Mouse (Mus musculus): ENCODE data around the gene Fam131b. TPM values are rescaled to one million over a fixed set of nuclear protein-coding genes. Genes with fewer than 3 reads are reported as not detected.

Gene Fam131b
- polyA plus RNA-seq, 1 experiment from 2014 or later = 0.10 TPM

- 64% methylated on average over 5 of the region's 5 CpGs for WGBS
- ATAC-seq (ENCODE audit: low read depth) = no peak
These were observed 15.5 kb upstream of the Fam131b start for GRCm38 (mm10) chr6:42339981-42340380.

GRCm38 (mm10) chr6:42339189-42339588 is 14.7 kb upstream of the Fam131b start:
- Histone ChIP-seq H3K9ac (ENCODE audit: low read length) (no peak overlapping the region), H3K27ac (ENCODE audit: low read length) (no peak overlapping the region), H3K4me1 (replicated peaks; ENCODE audit: control insufficient read depth, insufficient read depth, low read length) (no peaks in the 10 kb centered on the region), H3K4me2 (ENCODE audit: low read depth, low read length) (no peak overlapping the region), H3K9me3 (ENCODE audit: control insufficient read depth, low read length) (no peaks in the 10 kb centered on the region), H3K27me3 (ENCODE audit: control insufficient read depth, insufficient read depth, low read depth, low read length) (no peaks in the 10 kb centered on the region), H3K36me3 (ENCODE audit: control insufficient read depth, insufficient read depth, low read length) (no peaks in the 10 kb centered on the region), H3K4me3 (ENCODE audit: low read length) (no peak overlapping the region)
- 70% methylated on average over 2 of the region's 2 CpGs for WGBS
- ATAC-seq (ENCODE audit: low read depth) = no peak

More at GRCm38 (mm10) chr6:42339981-42340380, 15.5 kb upstream of the Fam131b start:
- Histone ChIP-seq H3K27ac (ENCODE audit: low read length) (no peak overlapping the region), H3K9ac (ENCODE audit: low read length) (no peak overlapping the region), H3K4me2 (ENCODE audit: low read depth, low read length) (no peak overlapping the region), H3K4me3 (ENCODE audit: low read length) (no peak overlapping the region), H3K9me3 (ENCODE audit: control insufficient read depth, low read length) (no peaks in the 10 kb centered on the region), H3K36me3 (ENCODE audit: control insufficient read depth, insufficient read depth, low read length) (no peaks in the 10 kb centered on the region), H3K27me3 (ENCODE audit: control insufficient read depth, insufficient read depth, low read depth, low read length) (no peaks in the 10 kb centered on the region), H3K4me1 (replicated peaks; ENCODE audit: control insufficient read depth, insufficient read depth, low read length) (no peaks in the 10 kb centered on the region)

- no peaks in the 10 kb centered on the region for H3K27me3 ChIP-seq (ENCODE audit: control insufficient read depth, insufficient read depth, low read depth, low read length)
- ATAC-seq (ENCODE audit: low read depth) = no peak
- H3K4me3 ChIP-seq (ENCODE audit: low read length) = no peak overlapping the region
- 86% methylated on average over 3 of the region's 3 CpGs for WGBS
- H3K4me1 ChIP-seq (replicated peaks; ENCODE audit: control insufficient read depth, insufficient read depth, low read length) = no peaks in the 10 kb centered on the region
- no peak overlapping the region for H3K9ac ChIP-seq (ENCODE audit: low read length)
- H3K4me2 ChIP-seq (ENCODE audit: low read depth, low read length) = no peak overlapping the region
- H3K27ac ChIP-seq (ENCODE audit: low read length) = no peak overlapping the region
- H3K36me3 ChIP-seq (ENCODE audit: control insufficient read depth, insufficient read depth, low read length) = no peaks in the 10 kb centered on the region
- no peaks in the 10 kb centered on the region for H3K9me3 ChIP-seq (ENCODE audit: control insufficient read depth, low read length)
These were observed 6.5 kb upstream of the Fam131b start for GRCm38 (mm10) chr6:42330946-42331345.

GRCm38 (mm10) chr6:42330216-42330615 is 5.8 kb upstream of the Fam131b start:
- H3K4me1 ChIP-seq (replicated peaks; ENCODE audit: control insufficient read depth, insufficient read depth, low read length) = no peaks in the 10 kb centered on the region
- H3K36me3 ChIP-seq (ENCODE audit: control insufficient read depth, insufficient read depth, low read length) = no peaks in the 10 kb centered on the region
- H3K4me2 ChIP-seq (ENCODE audit: low read depth, low read length) = no peak overlapping the region
- no peaks in the 10 kb centered on the region for H3K9me3 ChIP-seq (ENCODE audit: control insufficient read depth, low read length)
- H3K4me3 ChIP-seq (ENCODE audit: low read length) = no peak overlapping the region
- WGBS = 77% methylated on average over 3 of the region's 3 CpGs
- no peak for ATAC-seq (ENCODE audit: low read depth)
- H3K9ac ChIP-seq (ENCODE audit: low read length) = no peak overlapping the region
- no peaks in the 10 kb centered on the region for H3K27me3 ChIP-seq (ENCODE audit: control insufficient read depth, insufficient read depth, low read depth, low read length)
- H3K27ac ChIP-seq (ENCODE audit: low read length) = no peak overlapping the region

GRCm38 (mm10) chr6:42328757-42329156 is 4.3 kb upstream of the Fam131b start:
- no peak overlapping the region for H3K9ac ChIP-seq (ENCODE audit: low read length)
- no peak overlapping the region for H3K27ac ChIP-seq (ENCODE audit: low read length)
- no peak overlapping the region for H3K4me2 ChIP-seq (ENCODE audit: low read depth, low read length)
- H3K4me1 ChIP-seq (replicated peaks; ENCODE audit: control insufficient read depth, insufficient read depth, low read length) = peaks cover 7% of the 10 kb centered on the region
- ATAC-seq (ENCODE audit: low read depth) = no peak
- H3K27me3 ChIP-seq (ENCODE audit: control insufficient read depth, insufficient read depth, low read depth, low read length) = peaks cover 14% of the 10 kb centered on the region
- WGBS = 69% methylated on average over 3 of the region's 3 CpGs
- H3K36me3 ChIP-seq (ENCODE audit: control insufficient read depth, insufficient read depth, low read length) = no peaks in the 10 kb centered on the region
- H3K4me3 ChIP-seq (ENCODE audit: low read length) = no peak overlapping the region
- H3K9me3 ChIP-seq (ENCODE audit: control insufficient read depth, low read length) = no peaks in the 10 kb centered on the region

GRCm38 (mm10) chr6:42326509-42326908 is 2.1 kb upstream of the Fam131b start:
- H3K36me3 ChIP-seq (ENCODE audit: control insufficient read depth, insufficient read depth, low read length) = no peaks in the 10 kb centered on the region
- no peak overlapping the region for H3K27ac ChIP-seq (ENCODE audit: low read length)
- WGBS = 81% methylated on average over 3 of the region's 3 CpGs
- H3K4me3 ChIP-seq (ENCODE audit: low read length) = no peak overlapping the region
- no peak overlapping the region for H3K4me2 ChIP-seq (ENCODE audit: low read depth, low read length)
- no peak for ATAC-seq (ENCODE audit: low read depth)
- peaks cover 10% of the 10 kb centered on the region for H3K4me1 ChIP-seq (replicated peaks; ENCODE audit: control insufficient read depth, insufficient read depth, low read length)
- H3K9me3 ChIP-seq (ENCODE audit: control insufficient read depth, low read length) = no peaks in the 10 kb centered on the region
- no peak overlapping the region for H3K9ac ChIP-seq (ENCODE audit: low read length)
- H3K27me3 ChIP-seq (ENCODE audit: control insufficient read depth, insufficient read depth, low read depth, low read length) = peaks cover 35% of the 10 kb centered on the region

- no peak overlapping the region for H3K27ac ChIP-seq (ENCODE audit: low read length)
- H3K4me3 ChIP-seq (ENCODE audit: low read length) = peak overlapping the region; percentile 64
- ATAC-seq (ENCODE audit: low read depth) = peak; percentile 35
- H3K9ac ChIP-seq (ENCODE audit: low read length) = peak overlapping the region; percentile 64
- H3K4me1 ChIP-seq (replicated peaks; ENCODE audit: control insufficient read depth, insufficient read depth, low read length) = peaks cover 10% of the 10 kb centered on the region
- WGBS = 2% methylated on average over 7 of the region's 7 CpGs
- H3K36me3 ChIP-seq (ENCODE audit: control insufficient read depth, insufficient read depth, low read length) = no peaks in the 10 kb centered on the region
- peak overlapping the region; percentile 99 for H3K4me2 ChIP-seq (ENCODE audit: low read depth, low read length)
- peaks cover 37% of the 10 kb centered on the region for H3K27me3 ChIP-seq (ENCODE audit: control insufficient read depth, insufficient read depth, low read depth, low read length)
- no peaks in the 10 kb centered on the region for H3K9me3 ChIP-seq (ENCODE audit: control insufficient read depth, low read length)
These were observed 796 bp upstream of the Fam131b start for GRCm38 (mm10) chr6:42325268-42325609.

GRCm38 (mm10) chr6:42324067-42324481 is 369 bp downstream of the Fam131b start:
- peak overlapping the region; percentile 64 for H3K4me3 ChIP-seq (ENCODE audit: low read length)
- peak overlapping the region; percentile 64 for H3K9ac ChIP-seq (ENCODE audit: low read length)
- peak overlapping the region; percentile 99 for H3K4me2 ChIP-seq (ENCODE audit: low read depth, low read length)
- peaks cover 10% of the 10 kb centered on the region for H3K4me1 ChIP-seq (replicated peaks; ENCODE audit: control insufficient read depth, insufficient read depth, low read length)
- H3K27me3 ChIP-seq (ENCODE audit: control insufficient read depth, insufficient read depth, low read depth, low read length) = peaks cover 37% of the 10 kb centered on the region
- ATAC-seq (ENCODE audit: low read depth) = peak; percentile 56
- no peaks in the 10 kb centered on the region for H3K9me3 ChIP-seq (ENCODE audit: control insufficient read depth, low read length)
- no peaks in the 10 kb centered on the region for H3K36me3 ChIP-seq (ENCODE audit: control insufficient read depth, insufficient read depth, low read length)
- H3K27ac ChIP-seq (ENCODE audit: low read length) = no peak overlapping the region
- 0% methylated on average over 18 of the region's 32 CpGs for WGBS

- Histone ChIP-seq H3K4me3 (ENCODE audit: low read length) (peak overlapping the region; percentile 64), H3K27me3 (ENCODE audit: control insufficient read depth, insufficient read depth, low read depth, low read length) (peaks cover 37% of the 10 kb centered on the region), H3K9ac (ENCODE audit: low read length) (no peak overlapping the region), H3K9me3 (ENCODE audit: control insufficient read depth, low read length) (no peaks in the 10 kb centered on the region), H3K4me1 (replicated peaks; ENCODE audit: control insufficient read depth, insufficient read depth, low read length) (peaks cover 10% of the 10 kb centered on the region), H3K4me2 (ENCODE audit: low read depth, low read length) (peak overlapping the region; percentile 99), H3K27ac (ENCODE audit: low read length) (no peak overlapping the region), H3K36me3 (ENCODE audit: control insufficient read depth, insufficient read depth, low read length) (no peaks in the 10 kb centered on the region)
- 2% methylated on average over 28 of the region's 28 CpGs for WGBS
- peak; percentile 1; the same call in 1 of the 2 replicates for ATAC-seq (ENCODE audit: low read depth)
These were observed 924 bp downstream of the Fam131b start for GRCm38 (mm10) chr6:42323371-42324066.
